Mouse (Mus musculus) lung, embryonic 15.5 days (tissue): ENCODE measurements around the gene BC025920. TPM values are rescaled to one million over a fixed set of nuclear protein-coding genes. Genes with fewer than 3 reads are reported as not detected.
"Not testable (repeated sequence)": the region's sequence is repeated elsewhere in the genome, so short reads cannot be mapped to it uniquely, and the experiment has no call there.

Experiments used
- ATAC-seq: fragments of 200-750 bp; cut with Nextera tagmentation; 2 replicates; pipeline ENCODE4 v1.8.0; 2017; ENCODE audit warnings: moderate number of reproducible peaks, borderline replicate concordance; ENCODE audit not compliant: low FRiP score, low TSS enrichment; ENCODE audit errors: extremely low read depth
- H3K27ac ChIP-seq: fragments of 300-500 bp; sonication (generic); 2 replicates; pipeline ENCODE4 v1.5.1; 2015; ENCODE audit warnings: moderate library complexity, mild to moderate bottlenecking, inconsistent platforms
- H3K27me3 ChIP-seq: fragments of 300-500 bp; sonication (generic); 2 replicates; pipeline ENCODE4 v1.6.1; 2015; ENCODE audit warnings: inconsistent platforms
- H3K36me3 ChIP-seq: fragments of 300-500 bp; sonication (generic); 2 replicates; pipeline ENCODE4 v1.6.1; 2015; ENCODE audit warnings: inconsistent platforms
- H3K4me1 ChIP-seq: fragments of 300-500 bp; sonication (generic); 2 replicates; pipeline ENCODE4 v1.6.1; 2015; ENCODE audit warnings: inconsistent platforms
- H3K4me2 ChIP-seq: fragments of 300-500 bp; sonication (generic); 2 replicates; pipeline ENCODE4 v1.6.1; 2015; ENCODE audit warnings: inconsistent platforms, mild to moderate bottlenecking, moderate library complexity
- H3K4me3 ChIP-seq: fragments of 300-500 bp; sonication (generic); 2 replicates; pipeline ENCODE4 v1.5.1; 2015; ENCODE audit warnings: mild to moderate bottlenecking, inconsistent platforms
- H3K9ac ChIP-seq: fragments of 300-500 bp; sonication (generic); 2 replicates; pipeline ENCODE4 v1.6.1; 2015; ENCODE audit warnings: inconsistent platforms
- H3K9me3 ChIP-seq: fragments of 300-500 bp; sonication (generic); 2 replicates; pipeline ENCODE4 v1.6.1; 2016; ENCODE audit warnings: inconsistent platforms
- WGBS: fragments of 180-500 bp; shearing (Covaris S2); methylation state at CpG from one replicate; pipeline ENCODE4 v1.1.7; 2015; 5-methylcytosine and 5-hydroxymethylcytosine counted together
- polyA plus RNA-seq: library from polyadenylated mRNA; unstranded; fragments of >200 nt; fragmentation: Nextera tagmentation; extraction: Ambion mirVana; gene quantifications from 2 replicates; pipeline ENCODE4 v1.2.1, GENCODE M21; 2015

Gene BC025920
- polyA plus RNA-seq, 1 experiment from 2014 or later: 0.66 TPM

- no peaks in the 10 kb centered on the region for H3K27me3 ChIP-seq
- H3K27ac ChIP-seq: no peak overlapping the region
- H3K9me3 ChIP-seq: no peaks in the 10 kb centered on the region
- no peak overlapping the region for H3K4me2 ChIP-seq
- H3K4me1 ChIP-seq: peaks cover 11% of the 10 kb centered on the region
- ATAC-seq: no peak
- H3K4me3 ChIP-seq: no peak overlapping the region
- H3K9ac ChIP-seq: no peak overlapping the region
- WGBS: 14% methylated on average over 8 of the region's 8 CpGs
- no peaks in the 10 kb centered on the region for H3K36me3 ChIP-seq
These were observed 30.3 kb downstream of the BC025920 start for GRCm38 (mm10) chr10:81636338-81636737.

GRCm38 (mm10) chr10:81638101-81638500 is 32.0 kb downstream of the BC025920 start:
- no peaks in the 10 kb centered on the region for H3K36me3 ChIP-seq
- no peak overlapping the region for H3K4me3 ChIP-seq
- H3K9ac ChIP-seq: no peak overlapping the region
- H3K27me3 ChIP-seq: no peaks in the 10 kb centered on the region
- H3K9me3 ChIP-seq: no peaks in the 10 kb centered on the region
- 68% methylated on average over 6 of the region's 6 CpGs for WGBS
- H3K27ac ChIP-seq: no peak overlapping the region
- no peak overlapping the region for H3K4me2 ChIP-seq
- peaks cover 20% of the 10 kb centered on the region for H3K4me1 ChIP-seq
- no peak for ATAC-seq

GRCm38 (mm10) chr10:81640825-81641224 is 34.8 kb downstream of the BC025920 start:
- peaks cover 12% of the 10 kb centered on the region for H3K4me1 ChIP-seq
- not testable (repeated sequence) for H3K9me3 ChIP-seq, H3K27me3 ChIP-seq, ATAC-seq, H3K4me2 ChIP-seq, H3K36me3 ChIP-seq, H3K9ac ChIP-seq, H3K27ac ChIP-seq, H3K4me3 ChIP-seq
- WGBS: 29% methylated on average over 4 of the region's 4 CpGs

GRCm38 (mm10) chr10:81641566-81641965 is 35.5 kb downstream of the BC025920 start:
- no peak for ATAC-seq
- no peak overlapping the region for H3K9ac ChIP-seq
- H3K4me1 ChIP-seq: peaks cover 12% of the 10 kb centered on the region
- WGBS: 94% methylated on average over 2 of the region's 2 CpGs
- no peaks in the 10 kb centered on the region for H3K27me3 ChIP-seq
- no peak overlapping the region for H3K4me3 ChIP-seq
- H3K4me2 ChIP-seq: no peak overlapping the region
- H3K36me3 ChIP-seq: no peaks in the 10 kb centered on the region
- no peak overlapping the region for H3K27ac ChIP-seq
- no peaks in the 10 kb centered on the region for H3K9me3 ChIP-seq

- H3K27ac ChIP-seq: 0 out of 2 replicates have a peak overlapping the region, but pooled peaks have one; percentile 96
- no peak for ATAC-seq
- H3K9me3 ChIP-seq: no peaks in the 10 kb centered on the region
- no peaks in the 10 kb centered on the region for H3K36me3 ChIP-seq
- no peaks in the 10 kb centered on the region for H3K27me3 ChIP-seq
- H3K9ac ChIP-seq: peak overlapping the region; percentile 95
- 73% methylated on average over 8 of the region's 8 CpGs for WGBS
- peak overlapping the region; percentile 74 for H3K4me3 ChIP-seq
- peak overlapping the region; percentile 82 for H3K4me2 ChIP-seq
- H3K4me1 ChIP-seq: peaks cover 12% of the 10 kb centered on the region
These were observed 36.0 kb downstream of the BC025920 start for GRCm38 (mm10) chr10:81641978-81642647.

- ATAC-seq: peak; percentile 44
- Histone ChIP-seq H3K4me2 (peak overlapping the region; percentile 82), H3K4me3 (peak overlapping the region; percentile 74), H3K36me3 (no peaks in the 10 kb centered on the region), H3K27me3 (no peaks in the 10 kb centered on the region), H3K9me3 (no peaks in the 10 kb centered on the region), H3K9ac (peak overlapping the region; percentile 95), H3K4me1 (peaks cover 12% of the 10 kb centered on the region), H3K27ac (peak overlapping the region; percentile 96)
- 14% methylated on average over 24 of the region's 24 CpGs for WGBS
These were observed 36.8 kb downstream of the BC025920 start for GRCm38 (mm10) chr10:81642648-81643448.

- peaks cover 12% of the 10 kb centered on the region for H3K4me1 ChIP-seq
- H3K9me3 ChIP-seq: no peaks in the 10 kb centered on the region
- no peaks in the 10 kb centered on the region for H3K36me3 ChIP-seq
- H3K4me2 ChIP-seq: peak overlapping the region; percentile 82
- H3K4me3 ChIP-seq: peak overlapping the region; percentile 74
- ATAC-seq: peak; percentile 90
- H3K27ac ChIP-seq: peak overlapping the region; percentile 96
- H3K9ac ChIP-seq: peak overlapping the region; percentile 95
- under 1% methylated on average over 75 of the region's 75 CpGs for WGBS
- H3K27me3 ChIP-seq: no peaks in the 10 kb centered on the region
These were observed 37.5 kb downstream of the BC025920 start for GRCm38 (mm10) chr10:81643449-81644055.

- no peaks in the 10 kb centered on the region for H3K27me3 ChIP-seq
- no peak; the same call in 1 of the 2 replicates for ATAC-seq
- no peaks in the 10 kb centered on the region for H3K36me3 ChIP-seq
- peak overlapping the region; percentile 74 for H3K4me3 ChIP-seq
- peaks cover 12% of the 10 kb centered on the region for H3K4me1 ChIP-seq
- H3K4me2 ChIP-seq: peak overlapping the region; percentile 82
- WGBS: 48% methylated on average over 2 of the region's 2 CpGs
- H3K27ac ChIP-seq: peak overlapping the region; percentile 96
- H3K9ac ChIP-seq: peak overlapping the region; percentile 95
- no peaks in the 10 kb centered on the region for H3K9me3 ChIP-seq
These were observed 38.1 kb downstream of the BC025920 start for GRCm38 (mm10) chr10:81644162-81644561.

- H3K9me3 ChIP-seq: no peaks in the 10 kb centered on the region
- no peak for ATAC-seq
- H3K27me3 ChIP-seq: no peaks in the 10 kb centered on the region
- H3K4me1 ChIP-seq: peaks cover 12% of the 10 kb centered on the region
- no peak overlapping the region for H3K4me2 ChIP-seq
- H3K36me3 ChIP-seq: no peaks in the 10 kb centered on the region
- H3K9ac ChIP-seq: no peak overlapping the region
- WGBS: 87% methylated on average over 18 of the region's 18 CpGs
- no peak overlapping the region for H3K4me3 ChIP-seq
- no peak overlapping the region for H3K27ac ChIP-seq
These were observed 38.6 kb downstream of the BC025920 start for GRCm38 (mm10) chr10:81644716-81645115.

- H3K4me1 ChIP-seq: peaks cover 18% of the 10 kb centered on the region
- ATAC-seq: no peak
These were observed 39.3 kb downstream of the BC025920 start for GRCm38 (mm10) chr10:81645391-81645790.

GRCm38 (mm10) chr10:81646015-81646555 is 40.0 kb downstream of the BC025920 start:
- WGBS: 74% methylated on average over 7 of the region's 7 CpGs
- H3K4me1 ChIP-seq: peaks cover 18% of the 10 kb centered on the region
- H3K36me3 ChIP-seq: no peaks in the 10 kb centered on the region
- H3K9ac ChIP-seq: no peak overlapping the region
- no peak overlapping the region for H3K4me2 ChIP-seq
- no peaks in the 10 kb centered on the region for H3K27me3 ChIP-seq
- no peak overlapping the region for H3K4me3 ChIP-seq
- no peaks in the 10 kb centered on the region for H3K9me3 ChIP-seq
- ATAC-seq: no peak
- H3K27ac ChIP-seq: no peak overlapping the region

More at GRCm38 (mm10) chr10:81645391-81645790, 39.3 kb downstream of the BC025920 start:
- no peak overlapping the region for H3K27ac ChIP-seq
- H3K9ac ChIP-seq: no peak overlapping the region
- H3K9me3 ChIP-seq: no peaks in the 10 kb centered on the region
- WGBS: 87% methylated on average over 4 of the region's 4 CpGs
- no peak overlapping the region for H3K4me3 ChIP-seq
- no peak overlapping the region for H3K4me2 ChIP-seq
- no peaks in the 10 kb centered on the region for H3K36me3 ChIP-seq
- no peaks in the 10 kb centered on the region for H3K27me3 ChIP-seq
